16 mouse cellular contexts compared by ENCODE assay signal in genomic region chr1:36922623-36923421, GRCm38 (mm10). TPM values are rescaled to one million over a fixed set of nuclear protein-coding genes. Genes with fewer than 3 reads are reported as not detected.
A peak's percentile ranks its signal among the peaks of the same experiment; 100 is the strongest.
DNase-seq lines count a peak whose midpoint lies in the region; ATAC-seq and TF ChIP-seq lines count a peak whose summit lies in the region.
"Had no signal": no experiment of that assay in that cellular context is flagged by ENCODE, and none has a peak within 500 bp of the region (broad histone marks: within the 10 kb centered on the region; RNA-seq: fewer than 3 reads in every experiment).

No protein-coding gene starts in this region.

- TF ChIP-seq EP300 in liver, embryonic 14.5 days (IDR thresholded peaks at IDR 0.05; ENCODE audit: low read depth), result no peak; the same call in 1 of the 2 replicates

- H3K4me1 ChIP-seq in heart, embryonic 10.5 days, result peaks cover 72% of the 10 kb centered on the region
- peaks cover 88 to 95% of the 10 kb centered on the region in 2 experiments for H3K4me1 ChIP-seq in liver, embryonic 14.5 days (replicated peaks; ENCODE audit: control insufficient read depth in 2 of 2, insufficient read depth in 2 of 2, low read length in 1 of 2)
- peaks cover 49% of the 10 kb centered on the region for H3K4me1 ChIP-seq in neural tube, embryonic 15.5 days

- peak overlapping the region; percentile 56 for H3K9ac ChIP-seq in liver, embryonic 14.5 days (replicated peaks)
- no peak overlapping the region for H3K9ac ChIP-seq in neural tube, embryonic 15.5 days (replicated peaks)

- WGBS in heart, embryonic 10.5 days, result 83% methylated on average over 4 of the region's 4 CpGs
- WGBS in liver, embryonic 14.5 days (ENCODE audit: insufficient replicate concordance), result 40% methylated on average over 4 of the region's 4 CpGs
- 96% methylated on average over 4 of the region's 4 CpGs for WGBS in neural tube, embryonic 15.5 days

- peak overlapping the region; percentile 47; the same call in 1 of the 2 replicates for H3K27ac ChIP-seq in heart, embryonic 10.5 days
- peak overlapping the region; percentile 100 for H3K27ac ChIP-seq in liver, embryonic 14.5 days
- H3K27ac ChIP-seq in neural tube, embryonic 15.5 days (replicated peaks), result no peak overlapping the region
- H3K27ac ChIP-seq: kidney, postnatal 0 days had no signal

- no peak for DNase-seq in heart, embryonic 10.5 days (ENCODE audit: low spot score)
- DNase-seq in heart, postnatal 25 days (ENCODE audit: low spot score), result no peak
- peak; percentile 58 for DNase-seq in 3T3-L1 (ENCODE audit: low read depth, low spot score)
- peak; percentile 47 for DNase-seq in adipocyte (ENCODE audit: low spot score)
- no peak for DNase-seq in liver, embryonic 14.5 days (ENCODE audit: low read depth in 3 of 3, low spot score in 3 of 3)
- no peak for DNase-seq in kidney, postnatal 36 days
- no peak for DNase-seq in thymus, postnatal 14 days
- DNase-seq: cerebellum, postnatal 14 days; gastrocnemius, postnatal 25 days; heart, postnatal 36 days; lung, postnatal 14 days; right cerebral cortex, adult 18-20 months had no signal

- no peak for TF ChIP-seq CTCF in liver, embryonic 14.5 days (IDR thresholded peaks at IDR 0.05; ENCODE audit: low read depth)

- no peaks in the 10 kb centered on the region for H3K36me3 ChIP-seq in heart, embryonic 10.5 days
- no peaks in the 10 kb centered on the region; the same call in 1 of the 2 replicates for H3K36me3 ChIP-seq in liver, embryonic 14.5 days (replicated peaks; ENCODE audit: control insufficient read depth, insufficient read depth, low read depth)
- no peaks in the 10 kb centered on the region for H3K36me3 ChIP-seq in neural tube, embryonic 15.5 days
- H3K36me3 ChIP-seq: midbrain, embryonic 10.5 days had no signal

- no peaks in the 10 kb centered on the region for H3K27me3 ChIP-seq in heart, embryonic 10.5 days (ENCODE audit: insufficient read depth, poor library complexity, severe bottlenecking)
- H3K27me3 ChIP-seq in liver, embryonic 14.5 days (ENCODE audit: control insufficient read depth, insufficient read depth, low read length), result no peaks in the 10 kb centered on the region
- no peaks in the 10 kb centered on the region for H3K27me3 ChIP-seq in neural tube, embryonic 15.5 days (replicated peaks)

- no peak overlapping the region for H3K4me3 ChIP-seq in heart, embryonic 10.5 days
- peak overlapping the region in 1 of 2 experiments; percentile 28; a peak in 1 of 4 replicates for H3K4me3 ChIP-seq in liver, embryonic 14.5 days (ENCODE audit: insufficient read depth in 1 of 2, low read depth in 2 of 2, low read length in 2 of 2)
- no peak overlapping the region for H3K4me3 ChIP-seq in neural tube, embryonic 15.5 days (replicated peaks)
- H3K4me3 ChIP-seq: midbrain, embryonic 10.5 days had no signal

- H3K4me2 ChIP-seq in liver, embryonic 14.5 days (ENCODE audit: low read depth), result peak overlapping the region; percentile 88
- no peak overlapping the region for H3K4me2 ChIP-seq in neural tube, embryonic 15.5 days

- ATAC-seq in liver, embryonic 14.5 days (ENCODE audit: insufficient read depth), result no peak
- no peak for ATAC-seq in neural tube, embryonic 15.5 days (ENCODE audit: low FRiP score)

- H3K9me3 ChIP-seq in heart, embryonic 10.5 days, result no peaks in the 10 kb centered on the region
- H3K9me3 ChIP-seq in liver, embryonic 14.5 days (ENCODE audit: control insufficient read depth, low read length), result no peaks in the 10 kb centered on the region
- no peaks in the 10 kb centered on the region for H3K9me3 ChIP-seq in neural tube, embryonic 15.5 days (replicated peaks)
- H3K9me3 ChIP-seq: G1E; midbrain, embryonic 10.5 days had no signal

- intact Hi-C loops in heart, postnatal 25 days (cut with DNase I), result loop anchor here (5.0 kb wide), 1 partner anchor 36 kb away; no protein-coding TSS in a partner anchor

RNA-seq across cellular contexts. Expression of gene Tmem131, which starts 20.6 kb away (rescaled TPM):
- 9.2 and 12.1 TPM in 2 replicates for polyA plus RNA-seq in heart, embryonic 10.5 days (2016; fragmentation: Nextera tagmentation; extraction: Ambion mirVana)
- total RNA-seq in heart, postnatal 25 days (2021), result 10 to 100 TPM; 30.7 to 33.5 TPM
- 13.6 and 14.9 TPM in 2 replicates for polyA plus RNA-seq in liver, embryonic 14.5 days (2012; rRNA removed)
- polyA plus RNA-seq in liver, embryonic 14.5 days (2014; fragmentation: Nextera tagmentation; extraction: Ambion mirVana), result 10.6 and 11.2 TPM in 2 replicates
- 11.2 and 12.8 TPM in 2 replicates for polyA plus RNA-seq in neural tube, embryonic 15.5 days (2015; fragmentation: Nextera tagmentation; extraction: Ambion mirVana)

Comparison
In these comparisons a context has a peak if more than half of its experiments do, and no peak if none do; other contexts are left out.
1. DNase-seq: peak in 3T3-L1 (single experiment) and adipocyte (single experiment); none in heart, embryonic 10.5 days (single experiment), heart, postnatal 25 days (single experiment), liver, embryonic 14.5 days (0 of 3), kidney, postnatal 36 days (0 of 2) and thymus, postnatal 14 days (single experiment).